Mouse (Mus musculus) ES-E14 (cell line): ENCODE measurements at regions not wholly inside any gene's neighbourhood (a gene's known extent, or its start where the extent isn't known, plus 50 kb on each side); places are given as distances from the start of the nearest gene placed in this dataset.

Source experiments
- CHD2 ChIP-seq: IDR thresholded peaks from 2 replicates; pipeline ENCODE4 v1.6.1; 2014; ENCODE audit warnings: mild to moderate bottlenecking, low read depth, low read length, inconsistent platforms
- MAFK ChIP-seq: IDR thresholded peaks from 2 replicates; pipeline ENCODE4 v1.6.1; 2014; ENCODE audit warnings: mild to moderate bottlenecking, low read depth, low read length, inconsistent platforms; ENCODE audit not compliant: insufficient read depth
- ZC3H11A ChIP-seq: IDR thresholded peaks from 2 replicates; pipeline ENCODE4 v1.6.1; 2012; ENCODE audit warnings: low read depth, mild to moderate bottlenecking, inconsistent platforms, low read length, borderline replicate concordance
- ZNF384 ChIP-seq: IDR thresholded peaks from 2 replicates; pipeline ENCODE4 v1.6.1; 2012; ENCODE audit warnings: low read depth, low read length, inconsistent platforms

- TF ChIP-seq ZNF384 (no peak), ZC3H11A (no peak), MAFK (peak; percentile 78), CHD2 (no peak)
Observed at GRCm38 (mm10) chr6:31284390-31284789, 114.1 kb upstream of the Mkln1 start.
